Mouse (Mus musculus) embryo, embryonic 9.5 days (tissue): Measurements from ENCODE around the gene Mrpl33.

Experiments used
- DNase-seq: peaks from one replicate; pipeline ENCODE4 v3.0.0-alpha.2; 2017; ENCODE audit errors: extremely low spot score

The Mrpl33 gene

GRCm38 (mm10) chr5:31642300-31642699, 45.6 kb downstream of the Mrpl33 start:
- DNase-seq, result no peak

- DNase-seq, result no peak
Measured at GRCm38 (mm10) chr5:31644272-31644671, 47.5 kb downstream of the Mrpl33 start.

- no peak for DNase-seq
Measured at GRCm38 (mm10) chr5:31644847-31645246, 48.1 kb downstream of the Mrpl33 start.

GRCm38 (mm10) chr5:31645798-31646197, 49.1 kb downstream of the Mrpl33 start:
- DNase-seq, result no peak

- DNase-seq, result no peak
Measured at GRCm38 (mm10) chr5:31646574-31646973, 49.8 kb downstream of the Mrpl33 start.

- no peak for DNase-seq
Measured at GRCm38 (mm10) chr5:31647327-31647726, 50.6 kb downstream of the Mrpl33 start.

GRCm38 (mm10) chr5:31650518-31651288, 54.0 kb downstream of the Mrpl33 start:
- DNase-seq, result no peak

- DNase-seq, result no peak
Measured at GRCm38 (mm10) chr5:31655688-31656190, 59.0 kb downstream of the Mrpl33 start.

- no peak for DNase-seq
Measured at GRCm38 (mm10) chr5:31666176-31666575, 69.4 kb downstream of the Mrpl33 start.

GRCm38 (mm10) chr5:31668325-31668968, 71.7 kb downstream of the Mrpl33 start:
- DNase-seq, result no peak

GRCm38 (mm10) chr5:31669984-31670383, 73.2 kb downstream of the Mrpl33 start:
- no peak for DNase-seq

GRCm38 (mm10) chr5:31671137-31671536, 74.4 kb downstream of the Mrpl33 start:
- DNase-seq, result no peak

GRCm38 (mm10) chr5:31673431-31673830, 76.7 kb downstream of the Mrpl33 start:
- no peak for DNase-seq

- DNase-seq, result no peak
Measured at GRCm38 (mm10) chr5:31678000-31678399, 81.3 kb downstream of the Mrpl33 start.

- DNase-seq, result no peak
Measured at GRCm38 (mm10) chr5:31680183-31680582, 83.4 kb downstream of the Mrpl33 start.

GRCm38 (mm10) chr5:31682305-31682704, 85.6 kb downstream of the Mrpl33 start:
- DNase-seq, result no peak

GRCm38 (mm10) chr5:31686040-31686439, 89.3 kb downstream of the Mrpl33 start:
- no peak for DNase-seq

GRCm38 (mm10) chr5:31687972-31688371, 91.2 kb downstream of the Mrpl33 start:
- no peak for DNase-seq

GRCm38 (mm10) chr5:31693191-31693590, 96.5 kb downstream of the Mrpl33 start:
- no peak for DNase-seq

- DNase-seq, result no peak
Measured at GRCm38 (mm10) chr5:31696971-31697643, 100.4 kb downstream of the Mrpl33 start, which contains the start of gene Rbks. Gene Rbks (minus strand): TSS chr5:31697627.

- DNase-seq, result peak; percentile 96
Measured at GRCm38 (mm10) chr5:31697644-31698296, 101.0 kb downstream of the Mrpl33 start, which contains the start of gene Babam2. Gene Babam2 (plus strand): TSS chr5:31697684.

GRCm38 (mm10) chr5:31698297-31698726, 101.6 kb downstream of the Mrpl33 start:
- DNase-seq, result peak; percentile 75
